Mouse (Mus musculus) heart, postnatal 0 days (tissue): ENCODE measurements around the gene Abhd10.

Experiments
- CTCF ChIP-seq: IDR thresholded peaks from 2 replicates; pipeline ENCODE4 v1.5.1; 2016; ENCODE audit warnings: antibody characterized with exemption, control low read depth, low read depth
- EP300 ChIP-seq: IDR thresholded peaks from 2 replicates; pipeline ENCODE4 v1.6.1; 2016; ENCODE audit warnings: antibody characterized with exemption, low read depth

- TF ChIP-seq CTCF, result no peak
- no peak for TF ChIP-seq EP300
These were observed 37.2 kb upstream of the Abhd10 start for GRCm38 (mm10) chr16:45780001-45780400.
